Mouse (Mus musculus): ENCODE data around the gene Dusp22. TPM values are rescaled to one million over a fixed set of nuclear protein-coding genes. Genes with fewer than 3 reads are reported as not detected.

The Dusp22 gene
- total RNA-seq, 2 experiments from 2014 or later = 57.3 to 61.6 TPM

DNA sequence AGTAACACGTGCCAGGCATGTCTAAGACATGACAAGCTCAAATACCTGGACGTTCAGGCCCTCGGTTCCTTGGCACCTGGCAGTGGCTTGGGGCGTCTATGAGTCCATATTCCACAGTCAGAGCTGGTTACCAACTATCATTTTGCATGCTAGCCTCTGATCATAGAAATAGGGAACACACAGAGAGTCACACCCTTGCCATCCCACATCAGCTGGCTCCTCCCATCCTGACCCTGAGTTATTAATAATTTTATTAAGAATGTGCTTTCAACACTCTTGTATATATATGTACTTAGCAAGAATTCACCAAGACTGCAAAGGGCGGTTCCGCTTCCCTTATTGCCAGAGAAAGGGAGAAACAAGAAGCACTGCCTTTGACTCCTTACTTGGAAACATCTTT, 54.8 kb downstream of the Dusp22 start:
- DNase-seq (ENCODE audit: low spot score in 2 of 2) = no peak

DNA sequence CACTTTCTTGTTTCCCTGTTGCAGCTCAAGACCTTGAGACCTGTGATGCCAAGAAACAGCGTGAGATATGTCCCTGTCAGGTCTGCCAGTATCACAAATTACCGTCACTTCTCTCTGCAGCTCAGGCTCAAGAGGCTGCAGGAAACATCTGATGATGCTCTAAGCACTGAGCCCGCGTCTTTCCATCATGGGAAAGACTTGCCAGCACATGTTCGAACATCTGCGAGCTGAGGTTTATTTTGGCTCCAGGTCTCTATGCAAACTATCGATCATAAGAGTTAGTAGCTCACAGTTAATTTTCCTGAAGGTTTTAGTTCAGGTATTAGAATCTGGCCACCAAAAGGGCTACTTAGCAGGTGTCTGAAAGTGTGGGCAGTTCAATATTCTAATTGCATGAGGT, 55.3 kb downstream of the Dusp22 start:
- no peak for DNase-seq (ENCODE audit: low spot score in 2 of 2)

DNA sequence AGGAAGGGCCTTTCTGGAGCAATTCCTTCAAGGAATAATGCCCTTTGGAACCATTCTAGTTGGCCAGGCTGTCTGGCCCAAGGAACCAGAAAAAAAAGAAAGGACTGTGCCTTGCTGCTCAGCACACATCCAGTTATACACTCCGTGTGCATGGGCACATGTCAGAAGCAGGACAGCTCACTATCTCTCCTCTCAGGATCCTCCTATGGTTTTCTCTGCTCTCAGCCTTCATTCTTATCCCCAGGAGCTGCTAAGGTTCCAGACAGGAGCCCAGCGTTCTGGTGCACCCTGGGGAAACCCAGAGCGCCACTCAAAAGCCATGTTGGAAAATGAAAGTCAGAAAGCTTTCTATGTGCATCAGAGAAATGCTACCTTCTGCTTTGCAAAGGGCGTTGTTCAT, 55.8 kb downstream of the Dusp22 start:
- DNase-seq (ENCODE audit: low spot score in 2 of 2) = no peak

DNA sequence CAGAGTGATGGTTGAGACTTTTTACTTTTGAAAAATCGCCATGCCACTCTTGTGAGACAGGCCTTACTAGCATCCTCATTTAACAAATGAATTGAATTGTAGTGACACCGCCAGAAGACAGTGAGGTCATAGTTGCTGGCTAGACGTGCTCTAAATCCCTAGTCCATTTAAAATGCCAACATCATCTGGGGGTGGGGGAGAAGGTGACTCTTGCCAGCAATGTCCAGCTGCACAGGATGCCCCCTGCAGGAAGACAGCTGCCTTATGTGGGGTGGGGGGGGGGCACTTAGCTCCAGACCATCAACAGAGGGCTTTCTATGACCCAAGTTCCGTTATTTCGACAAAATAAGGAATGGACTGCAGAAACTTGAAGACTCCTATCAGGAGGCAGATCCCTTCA, 56.8 kb downstream of the Dusp22 start:
- no peak for DNase-seq (ENCODE audit: low spot score in 2 of 2)

DNA sequence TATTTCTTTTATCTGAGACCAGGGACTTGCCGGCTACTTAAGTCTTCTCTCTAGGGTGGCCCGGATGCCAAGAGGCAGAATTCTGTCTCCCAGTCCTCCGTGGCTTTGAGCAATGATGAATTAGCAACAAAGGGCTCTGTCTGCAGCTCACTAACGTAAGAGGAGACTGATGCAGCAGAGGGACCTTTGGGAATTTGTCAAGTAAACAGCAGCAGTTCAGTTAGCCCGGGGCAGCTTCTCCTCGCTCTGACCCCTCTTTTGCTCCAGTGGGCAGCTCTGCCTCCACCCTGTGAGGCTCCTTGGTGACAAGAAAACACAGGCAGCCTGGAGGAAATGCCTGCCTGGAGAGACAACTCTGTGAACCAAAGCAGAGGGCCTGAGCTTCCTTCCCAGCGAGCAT, 62.8 kb downstream of the Dusp22 start:
- no peak for DNase-seq (ENCODE audit: low spot score in 2 of 2)

DNA sequence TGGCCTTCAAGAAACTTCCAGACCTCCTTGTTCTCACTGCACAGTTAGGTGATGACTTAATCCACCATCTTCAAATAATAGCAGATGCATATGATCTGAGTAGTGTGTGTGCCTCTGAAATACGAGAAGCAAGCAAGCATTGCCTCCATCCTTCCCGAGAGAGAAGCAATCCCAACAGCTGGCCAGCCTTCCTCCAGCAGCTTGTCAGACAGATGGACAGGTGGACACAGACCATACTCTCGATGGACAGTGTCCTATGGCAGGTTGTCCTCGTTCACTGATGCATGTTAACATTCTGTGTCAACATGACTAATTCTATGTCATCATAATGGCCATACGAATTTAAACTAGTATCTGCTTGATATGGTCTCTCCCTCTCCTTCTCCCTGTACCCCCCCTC, 63.5 kb downstream of the Dusp22 start:
- DNase-seq (ENCODE audit: low spot score in 2 of 2) = no peak

DNA sequence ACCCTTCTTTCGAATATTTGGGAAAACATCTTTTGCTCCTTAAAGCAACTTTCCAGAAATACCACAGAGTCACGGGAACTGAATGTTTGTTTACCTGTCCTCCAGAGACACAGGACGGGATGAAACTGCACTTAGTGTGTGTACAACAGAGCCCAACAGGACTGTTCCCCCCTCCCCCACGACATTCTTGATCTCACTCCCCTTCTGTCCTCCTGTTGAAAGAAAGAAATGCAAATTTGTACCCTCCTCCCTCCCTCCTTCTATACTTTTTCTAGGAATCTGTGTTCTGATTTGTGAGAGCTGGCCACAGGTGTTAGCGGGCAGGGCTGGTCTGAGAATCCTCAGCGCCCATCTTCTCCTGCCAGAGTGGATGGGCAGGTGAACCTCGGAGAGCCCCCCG, 64.1 kb downstream of the Dusp22 start:
- no peak for DNase-seq (ENCODE audit: low spot score in 2 of 2)

DNA sequence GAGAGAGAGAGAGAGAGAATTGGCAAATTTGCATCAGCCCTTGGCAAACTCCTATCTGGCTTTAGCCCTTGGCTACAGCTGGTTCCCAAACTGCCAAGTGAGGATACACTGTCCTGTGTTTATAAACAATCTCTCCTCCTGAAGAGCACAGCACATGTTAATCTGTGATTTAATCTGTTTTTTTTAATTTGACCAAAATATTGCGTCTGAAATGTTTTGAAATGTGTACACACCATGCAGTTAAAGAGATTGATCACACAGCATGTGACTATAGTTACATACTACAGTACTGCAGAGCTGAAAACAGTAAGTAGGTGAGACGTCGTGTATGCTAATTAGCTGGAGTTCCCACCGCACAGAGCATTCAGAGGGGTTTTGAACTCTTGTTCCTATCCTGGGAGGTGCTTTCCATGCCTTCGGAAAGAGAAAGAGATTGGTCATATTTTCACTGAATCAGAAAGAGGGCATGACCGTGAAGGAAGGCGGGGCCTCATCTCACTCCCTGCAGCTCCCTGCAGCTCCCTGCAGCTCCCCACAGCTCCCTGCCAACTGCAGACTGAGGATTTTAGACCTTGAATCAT, 65.0 kb downstream of the Dusp22 start:
- DNase-seq (ENCODE audit: low spot score in 2 of 2) = no peak

DNA sequence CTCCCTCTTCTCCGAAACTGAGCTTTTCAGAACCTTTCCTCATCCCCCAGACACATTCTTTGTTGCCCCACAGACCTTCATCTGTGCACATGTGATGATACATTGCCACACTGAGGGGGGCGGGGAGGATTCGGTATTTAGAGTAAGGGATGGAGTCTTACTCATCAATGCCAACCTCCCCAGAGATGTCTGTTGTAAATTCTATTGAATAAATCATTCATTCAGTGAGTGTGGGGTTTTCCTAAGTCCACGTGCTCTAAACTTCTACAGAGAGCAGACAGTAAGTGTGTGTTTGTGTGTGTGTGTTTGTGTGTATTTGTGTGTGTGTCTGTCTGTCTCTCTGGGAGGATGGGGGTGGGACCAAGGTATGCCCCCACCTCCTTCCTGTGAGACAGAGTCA, 67.1 kb downstream of the Dusp22 start:
- no peak for DNase-seq (ENCODE audit: low spot score in 2 of 2)

DNA sequence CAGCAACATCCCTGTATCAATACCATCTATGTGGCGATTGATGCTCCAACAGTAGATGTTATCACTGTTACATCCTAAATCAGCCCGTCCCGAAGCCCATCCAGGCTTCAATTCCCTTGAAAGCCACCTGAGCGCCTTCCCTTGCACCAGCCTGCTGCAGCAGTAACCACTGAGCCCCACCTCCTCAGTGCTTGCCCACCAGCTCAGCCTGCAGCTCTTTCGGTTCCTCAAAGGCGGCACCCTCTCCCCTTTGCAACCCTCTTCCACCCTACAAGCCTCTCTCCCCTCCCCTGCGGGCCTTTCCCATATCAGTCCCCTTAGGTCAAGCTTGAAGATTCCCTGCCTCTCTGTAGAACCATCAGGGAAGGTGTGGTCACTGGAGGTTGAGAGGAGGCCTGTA, 68.4 kb downstream of the Dusp22 start:
- no peak for DNase-seq (ENCODE audit: low spot score in 2 of 2)

DNA sequence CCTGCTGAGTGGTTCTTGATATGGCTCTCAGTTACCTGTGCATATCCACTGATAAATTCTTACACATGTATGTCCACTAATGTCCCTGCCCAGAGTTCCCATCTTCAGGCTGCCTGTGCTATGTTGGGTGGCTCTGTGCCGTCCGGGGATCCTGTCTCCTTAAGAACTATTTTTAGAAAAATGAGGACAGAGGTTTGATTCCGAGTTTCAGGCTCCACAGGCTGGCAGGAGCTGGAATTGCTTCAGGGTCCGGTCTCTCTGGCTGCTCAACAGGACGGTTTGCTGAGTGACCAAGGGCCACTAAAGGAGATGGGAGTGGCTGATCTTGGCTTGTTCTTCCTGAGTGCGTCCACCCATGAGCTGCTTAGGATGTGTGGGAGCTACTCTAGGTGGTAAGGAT, 69.4 kb downstream of the Dusp22 start:
- DNase-seq (ENCODE audit: low spot score in 2 of 2) = no peak

DNA sequence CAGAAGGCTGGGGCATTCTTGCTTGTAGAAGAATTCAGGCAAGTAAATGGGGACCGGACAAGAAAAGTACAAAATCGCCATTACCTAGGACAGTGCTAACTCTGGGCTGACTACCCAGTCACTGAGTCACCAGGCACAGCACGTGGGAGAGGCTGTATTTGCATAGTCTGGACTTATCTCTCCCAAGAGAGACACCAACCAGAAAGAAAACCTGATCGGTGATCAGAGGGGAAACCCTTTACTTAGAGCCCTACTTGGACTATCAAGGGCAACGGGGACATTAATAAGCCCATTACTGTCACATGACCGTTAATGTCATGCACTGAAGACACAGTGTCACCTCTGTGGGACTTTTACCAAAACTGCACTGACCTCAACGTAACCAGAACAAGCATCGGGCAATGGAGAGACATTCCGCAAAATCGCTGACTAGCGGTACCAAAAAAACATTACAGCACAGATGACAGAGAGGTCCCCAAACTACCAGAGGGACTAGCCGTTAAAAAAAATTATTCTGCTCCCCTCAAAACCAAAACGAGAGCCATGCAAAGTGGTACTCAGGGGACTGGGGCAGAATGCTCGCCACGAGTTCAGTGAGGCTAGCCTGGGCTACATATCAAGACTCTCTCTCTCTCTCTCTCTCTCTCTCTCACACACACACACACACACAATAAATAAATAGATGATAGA, 70.5 kb downstream of the Dusp22 start:
- DNase-seq (ENCODE audit: low spot score in 2 of 2) = no peak

DNA sequence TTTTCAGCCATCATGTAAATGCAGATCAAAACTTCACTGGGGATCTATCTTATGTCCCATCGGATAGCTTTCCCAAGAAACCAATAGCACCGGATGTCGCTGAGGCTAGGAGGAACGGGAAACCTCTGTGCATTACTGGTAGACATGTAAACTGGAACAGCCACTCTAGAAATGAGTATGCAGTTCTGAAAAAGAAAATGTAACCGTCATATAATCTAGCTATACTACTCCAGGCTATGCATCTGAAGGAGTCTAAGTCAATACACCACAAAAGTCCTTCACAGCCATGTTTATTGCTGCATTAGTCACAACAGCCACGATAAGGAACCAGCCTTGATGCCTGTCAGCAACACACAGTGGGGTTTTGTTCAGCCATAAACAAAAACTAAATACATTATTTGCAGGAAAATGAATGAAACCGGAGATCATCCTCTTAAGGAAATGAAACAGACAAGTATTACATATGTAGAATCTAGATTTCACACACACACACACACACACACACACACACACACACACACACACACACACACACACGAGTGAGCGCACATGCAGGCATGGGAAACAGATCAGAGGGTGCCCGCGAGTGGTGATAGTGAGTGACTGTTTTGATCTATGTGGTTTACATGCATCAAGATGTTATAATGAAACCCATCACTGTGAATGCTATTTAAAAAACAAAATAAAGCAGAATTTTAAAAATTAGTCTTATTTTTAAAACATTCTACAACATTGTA, 73.1 kb downstream of the Dusp22 start:
- DNase-seq (ENCODE audit: low spot score in 2 of 2) = no peak

DNA sequence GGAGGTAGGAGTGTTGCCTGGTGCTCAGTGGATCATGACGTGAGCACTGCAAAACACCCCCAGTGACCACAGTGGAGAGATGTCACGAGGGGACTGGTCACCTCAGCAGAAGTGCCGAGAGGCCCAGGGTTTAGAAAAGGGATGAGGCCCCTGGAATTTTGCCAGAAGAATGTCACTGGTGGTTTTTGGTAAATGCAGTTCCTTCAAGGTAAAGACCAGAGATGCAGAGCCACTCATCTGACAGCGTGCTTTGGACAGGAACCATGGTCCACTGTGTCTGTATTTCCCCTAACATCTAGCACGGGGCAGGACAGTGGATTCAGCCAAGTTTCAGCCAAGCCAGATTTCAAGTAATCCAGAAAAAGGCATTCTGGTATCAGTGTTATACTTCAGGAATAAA, 76.9 kb downstream of the Dusp22 start:
- DNase-seq (ENCODE audit: low spot score in 2 of 2) = no peak

DNA sequence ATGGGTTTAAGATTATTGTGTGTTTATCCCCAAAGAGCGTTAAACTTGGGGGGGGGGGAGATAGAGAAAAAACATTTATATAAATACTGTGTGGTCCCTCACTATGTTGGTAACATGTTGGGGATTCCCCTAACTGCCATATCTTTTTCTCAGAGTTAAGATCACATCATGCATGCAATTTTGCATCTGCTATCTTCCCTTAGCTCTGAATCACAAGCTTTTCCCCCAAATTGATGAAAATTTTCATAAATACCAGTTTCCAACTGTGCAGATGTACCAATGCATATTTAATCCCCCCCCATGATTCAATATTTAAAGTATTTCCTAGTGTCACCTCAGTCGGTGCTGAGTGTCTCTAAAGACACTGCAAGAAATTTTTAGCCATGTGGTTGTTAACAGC, 77.5 kb downstream of the Dusp22 start:
- no peak for DNase-seq (ENCODE audit: low spot score in 2 of 2)

DNA sequence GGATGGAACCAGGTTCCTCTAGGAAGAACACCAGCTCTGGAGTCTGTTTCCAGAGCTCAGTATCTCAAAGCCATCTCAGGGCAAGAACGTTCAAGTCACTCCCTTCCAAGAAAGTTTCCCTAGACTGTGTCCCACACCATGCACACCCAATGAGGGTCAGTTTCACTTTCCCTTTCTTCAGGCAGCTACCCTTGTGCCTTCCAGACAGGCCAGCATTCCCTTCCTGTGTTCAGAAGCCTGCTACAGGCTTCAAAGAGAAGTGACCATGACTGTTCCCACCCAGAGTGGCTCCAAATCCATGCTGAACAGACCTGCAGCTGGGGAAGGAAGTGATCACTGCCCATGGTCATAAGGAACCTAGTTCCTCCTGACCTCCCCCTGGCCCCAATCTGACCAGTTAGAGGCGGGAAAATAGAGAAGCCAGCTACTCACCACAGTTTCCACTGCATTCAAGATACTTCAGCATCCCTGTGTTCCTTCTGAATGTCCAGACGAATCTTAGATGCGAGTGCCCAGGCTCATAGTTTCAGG, 78.6 kb downstream of the Dusp22 start:
- no peak for DNase-seq (ENCODE audit: low spot score in 2 of 2)

DNA sequence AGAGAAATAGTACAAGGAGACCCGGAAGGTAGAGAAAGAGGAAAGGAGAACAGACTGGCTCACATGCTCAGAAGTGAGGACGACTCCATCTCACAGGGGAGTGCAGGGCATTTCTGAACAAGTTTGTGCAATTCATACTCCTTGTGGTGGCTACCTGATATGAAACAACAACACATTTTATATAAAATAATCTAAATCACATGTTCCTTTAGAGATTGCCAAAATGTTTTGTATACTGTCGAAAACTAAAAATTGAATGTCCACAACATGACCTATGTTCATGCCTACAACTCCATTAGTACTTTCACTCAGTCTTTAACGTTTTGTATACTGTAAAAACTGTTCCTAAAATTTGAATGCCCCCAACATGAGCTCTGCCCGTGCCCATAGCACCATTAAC, 81.4 kb downstream of the Dusp22 start:
- DNase-seq (ENCODE audit: low spot score in 2 of 2) = no peak

DNA sequence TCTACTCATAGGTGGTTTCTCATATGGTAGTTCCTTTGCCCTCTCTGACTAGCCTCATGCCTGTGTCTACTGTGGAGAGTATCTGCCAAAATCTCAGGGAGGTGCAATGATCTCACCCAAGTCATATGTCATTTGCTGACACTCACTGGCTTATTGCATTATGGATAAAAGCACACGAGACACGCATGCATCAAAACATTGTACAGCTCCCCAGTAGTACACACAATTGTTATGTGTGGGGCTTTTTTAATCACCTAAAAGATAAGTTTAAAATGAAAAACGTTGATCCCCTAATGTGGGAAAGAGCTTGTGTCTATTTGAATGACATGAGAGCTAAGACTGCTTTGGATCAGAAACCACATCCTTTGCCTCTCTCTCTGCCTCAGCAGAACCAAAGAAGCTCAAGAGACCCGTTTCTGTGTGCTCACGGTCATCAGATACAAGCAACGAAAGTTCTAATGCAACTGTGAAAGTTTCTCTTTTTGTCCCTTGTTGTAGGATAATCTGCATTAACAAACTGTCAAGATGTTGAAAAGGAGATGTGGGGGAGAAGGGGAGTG, 82.7 kb downstream of the Dusp22 start:
- no peak for DNase-seq (ENCODE audit: low spot score in 2 of 2)

DNA sequence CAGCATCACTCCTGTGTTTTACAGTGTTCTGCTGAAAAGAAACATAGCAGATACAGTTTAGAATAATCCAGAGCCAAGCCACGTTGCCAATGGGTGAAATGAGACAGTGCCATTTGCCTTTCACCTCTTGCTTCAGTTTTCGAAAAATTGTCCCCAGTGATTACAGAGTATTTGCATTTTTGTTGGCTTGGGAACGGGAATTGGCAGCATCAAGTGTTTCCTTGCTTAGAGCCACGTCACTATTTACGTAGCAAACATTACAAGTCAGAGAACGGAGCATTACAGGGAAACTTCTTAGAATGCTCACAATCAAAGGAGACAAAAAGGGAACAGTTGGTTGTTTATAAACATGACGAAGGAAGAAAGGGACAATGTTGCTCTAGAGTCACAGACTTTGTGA, 85.3 kb downstream of the Dusp22 start:
- no peak for DNase-seq (ENCODE audit: low spot score in 2 of 2)

DNA sequence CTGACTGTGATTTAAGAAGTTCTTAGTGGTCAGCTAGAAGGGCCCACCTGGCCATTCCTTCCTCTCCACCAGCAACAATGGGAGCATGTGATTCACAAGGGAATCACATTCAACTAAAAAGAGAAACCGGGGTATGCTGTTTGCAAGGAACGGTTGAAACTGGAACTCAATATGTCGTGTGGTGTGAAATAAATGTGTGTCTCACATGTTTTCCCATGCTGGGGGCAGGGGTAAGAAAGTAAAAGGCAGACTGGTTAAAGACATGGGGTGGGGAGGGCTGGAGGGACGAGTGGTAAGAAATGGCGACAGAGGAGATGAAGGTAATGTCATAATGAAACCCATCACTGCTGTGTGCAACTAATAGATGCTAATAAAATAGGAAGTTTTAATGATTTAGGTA, 87.3 kb downstream of the Dusp22 start:
- no peak for DNase-seq (ENCODE audit: low spot score in 2 of 2)

DNA sequence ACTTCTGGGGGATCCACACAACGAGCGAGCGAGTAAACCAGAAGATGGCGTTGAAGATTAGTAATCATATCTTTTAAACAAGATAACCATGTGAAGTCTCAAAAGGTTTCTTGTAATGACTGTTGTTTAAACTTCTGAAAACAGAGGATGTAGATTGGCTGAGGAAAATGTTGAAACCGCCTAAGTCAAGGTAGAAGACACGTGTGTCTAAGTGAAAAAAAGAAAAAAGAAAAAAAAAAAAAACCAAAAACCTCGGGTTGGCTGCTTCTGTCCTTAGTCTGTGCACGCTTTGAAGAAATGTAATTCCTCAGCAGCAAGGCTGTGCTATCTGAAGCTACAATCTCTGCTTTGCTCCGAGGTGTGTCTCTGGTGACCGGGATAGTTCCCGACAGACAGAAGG, 87.7 kb downstream of the Dusp22 start:
- no peak for DNase-seq (ENCODE audit: low spot score in 2 of 2)

DNA sequence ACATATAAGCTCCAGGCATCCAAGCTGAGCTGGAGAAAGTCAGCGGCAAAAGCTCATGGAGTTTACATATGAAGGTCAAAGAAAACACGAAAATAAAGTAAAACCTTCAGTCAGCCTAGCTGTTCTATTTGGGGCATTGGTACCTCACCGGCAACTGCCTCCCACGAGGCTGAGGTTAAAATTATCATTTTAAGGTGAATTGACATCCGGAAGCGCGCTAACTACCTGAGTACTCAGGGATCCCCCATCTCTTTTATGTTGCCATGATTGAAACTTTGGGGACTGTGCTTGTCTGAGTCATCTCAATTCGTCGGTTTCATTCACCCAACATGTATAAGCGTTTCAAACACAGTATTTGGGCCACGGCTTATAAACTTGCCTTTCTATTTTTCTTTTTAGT, 88.5 kb downstream of the Dusp22 start:
- DNase-seq (ENCODE audit: low spot score in 2 of 2) = no peak
